Mouse (Mus musculus) thymus, postnatal 36 days (tissue): ENCODE data around the gene Uqcrc2.

Source experiments
- DNase-seq, 2 experiments: peaks; one replicate each; pipeline ENCODE4 v3.0.0; 2022; ENCODE audit warnings: mixed read lengths in 2 of 2

Gene Uqcrc2

GRCm38 (mm10) chr7:120634711-120635361, at the start of gene Uqcrc2:
TSS of gene Uqcrc2 (plus strand) at chr7:120635176.
- peak; percentile 84 to 86 for DNase-seq

GRCm38 (mm10) chr7:120597203-120597743, 37.7 kb upstream of the Uqcrc2 start:
- no peak for DNase-seq

- peak; percentile 2 to 3 for DNase-seq
These were observed 37.2 kb upstream of the Uqcrc2 start for GRCm38 (mm10) chr7:120597744-120598243.

- no peak for DNase-seq
These were observed 36.6 kb upstream of the Uqcrc2 start for GRCm38 (mm10) chr7:120598355-120598754.

- no peak for DNase-seq
These were observed 14.8 kb upstream of the Uqcrc2 start for GRCm38 (mm10) chr7:120620075-120620771.

- DNase-seq: no peak
These were observed 14.1 kb upstream of the Uqcrc2 start for GRCm38 (mm10) chr7:120620841-120621240.

- no peak for DNase-seq
These were observed 2.5 kb upstream of the Uqcrc2 start for GRCm38 (mm10) chr7:120632518-120632917.

- DNase-seq: no peak
These were observed 675 bp upstream of the Uqcrc2 start for GRCm38 (mm10) chr7:120634301-120634700.

GRCm38 (mm10) chr7:120635362-120635781, 396 bp downstream of the Uqcrc2 start:
- no peak for DNase-seq

- peak; percentile 8 to 10 for DNase-seq
These were observed 845 bp downstream of the Uqcrc2 start for GRCm38 (mm10) chr7:120635821-120636220.

GRCm38 (mm10) chr7:120643217-120643616, 8.2 kb downstream of the Uqcrc2 start:
- no peak for DNase-seq

- no peak for DNase-seq
These were observed 12.9 kb downstream of the Uqcrc2 start for GRCm38 (mm10) chr7:120647849-120648248.

- no peak for DNase-seq
These were observed 27.1 kb downstream of the Uqcrc2 start for GRCm38 (mm10) chr7:120662079-120662478.

GRCm38 (mm10) chr7:120670153-120670875, 35.3 kb downstream of the Uqcrc2 start, which contains the start of gene Pdzd9:
TSS of gene Pdzd9 (minus strand) at chr7:120670343.
- DNase-seq: peak; percentile 58 to 67

GRCm38 (mm10) chr7:120671271-120671670, 36.3 kb downstream of the Uqcrc2 start:
- no peak for DNase-seq

GRCm38 (mm10) chr7:120677001-120677643, 42.1 kb downstream of the Uqcrc2 start, which contains the start of gene Mosmo:
TSS of gene Mosmo (plus strand) at chr7:120677618.
- peak; percentile 73 to 75 for DNase-seq

GRCm38 (mm10) chr7:120677764-120678531, 43.0 kb downstream of the Uqcrc2 start:
- peak; percentile 27 to 63 for DNase-seq

- no peak for DNase-seq
These were observed 44.0 kb downstream of the Uqcrc2 start for GRCm38 (mm10) chr7:120679023-120679422.

- no peak for DNase-seq
These were observed 47.0 kb downstream of the Uqcrc2 start for GRCm38 (mm10) chr7:120682002-120682401.

- DNase-seq: no peak
These were observed 49.8 kb downstream of the Uqcrc2 start for GRCm38 (mm10) chr7:120684731-120685161.

- no peak for DNase-seq
These were observed 50.3 kb downstream of the Uqcrc2 start for GRCm38 (mm10) chr7:120685227-120685626.

- peak; percentile 27 to 32 for DNase-seq
These were observed 55.7 kb downstream of the Uqcrc2 start for GRCm38 (mm10) chr7:120690634-120691033.
